Mouse (Mus musculus) C2C12 (cell line): ENCODE measurements around the gene Daam1. TPM values are rescaled to one million over a fixed set of nuclear protein-coding genes. Genes with fewer than 3 reads are reported as not detected.

Experiments
- H3K27me3 ChIP-seq: one replicate; pipeline ENCODE4 v1.6.1; 2011; ENCODE audit not compliant: control insufficient read depth, insufficient read depth, insufficient read length
- H3K36me3 ChIP-seq: one replicate; pipeline ENCODE4 v1.6.1; 2011; ENCODE audit not compliant: control insufficient read depth, insufficient read depth
- H3K4me3 ChIP-seq: one replicate; pipeline ENCODE4 v1.5.1; 2011; ENCODE audit warnings: mild to moderate bottlenecking, control low read depth; ENCODE audit not compliant: poor library complexity, insufficient read depth, severe bottlenecking
- H3K79me2 ChIP-seq: one replicate; pipeline ENCODE4 v1.6.1; 2011; ENCODE audit not compliant: control insufficient read depth, insufficient read depth
- H3K79me3 ChIP-seq: one replicate; pipeline ENCODE4 v1.6.1; 2011; ENCODE audit warnings: low read depth, control low read depth
- H3ac ChIP-seq: one replicate; pipeline ENCODE3; 2011; ENCODE audit warnings: low read depth; ENCODE audit not compliant: control insufficient read depth, insufficient read length
- CEBPB ChIP-seq: IDR thresholded peaks from one replicate; pipeline ENCODE4 v1.6.1; 2011; ENCODE audit warnings: low read depth, mild to moderate bottlenecking, control low read depth, moderate library complexity
- CTCF ChIP-seq: IDR thresholded peaks from one replicate; pipeline ENCODE4 v1.5.1; 2011; ENCODE audit not compliant: control insufficient read depth, insufficient read depth, insufficient read length
- FOSL1 ChIP-seq: IDR thresholded peaks from one replicate; pipeline ENCODE4 v1.8.0; 2011; ENCODE audit warnings: mild to moderate bottlenecking, low read length; ENCODE audit not compliant: poor library complexity, insufficient read depth, severe bottlenecking
- MAX ChIP-seq: IDR thresholded peaks from one replicate; pipeline ENCODE4 v1.6.1; 2011; ENCODE audit warnings: mild to moderate bottlenecking, control low read depth
- MYOD1 ChIP-seq: IDR thresholded peaks from one replicate; pipeline ENCODE4 v1.6.1; 2011; ENCODE audit warnings: low read depth; ENCODE audit not compliant: control insufficient read depth, insufficient read length
- MYOG ChIP-seq: IDR thresholded peaks from one replicate; pipeline ENCODE4 v1.6.1; 2011; ENCODE audit not compliant: control insufficient read depth, insufficient read length; ENCODE audit errors: extremely low read depth
- USF1 ChIP-seq: IDR thresholded peaks from one replicate; pipeline ENCODE4 v1.6.1; 2011; ENCODE audit warnings: low read depth, mild to moderate bottlenecking, control low read depth, moderate library complexity
- polyA plus RNA-seq: library from polyadenylated mRNA; unstranded; fragments of >200 nt; fragmentation: generic; extraction: Trizol; gene quantifications from one replicate; pipeline ENCODE4 v1.2.1, GENCODE M21; 2012; ENCODE audit warnings: missing spikeins

Daam1 gene
- polyA plus RNA-seq, 1 experiment, result 3.2 TPM

- no peak overlapping the region for H3ac ChIP-seq
- H3K4me3 ChIP-seq, result no peak overlapping the region
- no peaks in the 10 kb centered on the region for H3K27me3 ChIP-seq
- no peaks in the 10 kb centered on the region for H3K79me3 ChIP-seq
- H3K36me3 ChIP-seq, result no peaks in the 10 kb centered on the region
- TF ChIP-seq MYOD1 (no peak), CTCF (no peak), MAX (no peak), FOSL1 (no peak), USF1 (no peak), MYOG (no peak), CEBPB (no peak)
- H3K79me2 ChIP-seq, result no peaks in the 10 kb centered on the region
Measured at GRCm38 (mm10) chr12:72007656-72008055, 176.8 kb downstream of the Daam1 start.

- Histone ChIP-seq H3K36me3 (no peaks in the 10 kb centered on the region), H3K79me2 (no peaks in the 10 kb centered on the region), H3K4me3 (no peak overlapping the region), H3K79me3 (no peaks in the 10 kb centered on the region), H3ac (no peak overlapping the region), H3K27me3 (no peaks in the 10 kb centered on the region)
- TF ChIP-seq CTCF, result no peak
- TF ChIP-seq MAX, result no peak
- TF ChIP-seq FOSL1, result no peak
- TF ChIP-seq MYOG, result no peak
- TF ChIP-seq CEBPB, result no peak
- TF ChIP-seq USF1, result no peak
- no peak for TF ChIP-seq MYOD1
Measured at GRCm38 (mm10) chr12:72009051-72009902, 178.4 kb downstream of the Daam1 start.

DNA sequence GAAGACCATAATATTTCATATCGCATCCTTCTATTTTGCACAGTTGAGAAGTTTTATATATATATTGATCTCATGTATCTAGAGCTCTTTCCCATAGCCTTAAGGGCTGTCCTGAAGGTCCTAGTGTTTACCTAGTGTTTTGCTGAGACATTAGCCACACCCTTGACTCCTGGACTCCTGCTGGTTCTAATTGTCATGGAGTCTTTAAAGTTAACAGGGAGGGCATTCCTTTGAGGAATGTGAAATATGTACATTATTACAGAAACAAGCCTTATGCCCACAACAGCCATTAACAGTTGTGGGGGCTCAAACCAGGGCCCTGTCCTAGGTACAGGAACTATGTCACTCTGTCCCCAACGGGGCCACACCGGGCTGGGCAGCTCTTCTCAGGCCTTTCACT lies 180.5 kb downstream of the Daam1 start:
- no peak for TF ChIP-seq FOSL1
- TF ChIP-seq CTCF, result no peak
- no peak for TF ChIP-seq MYOG
- Histone ChIP-seq H3K79me2 (no peaks in the 10 kb centered on the region), H3K27me3 (no peaks in the 10 kb centered on the region), H3ac (no peak overlapping the region), H3K36me3 (no peaks in the 10 kb centered on the region), H3K4me3 (no peak overlapping the region), H3K79me3 (no peaks in the 10 kb centered on the region)

GRCm38 (mm10) chr12:72012126-72012525 lies 181.2 kb downstream of the Daam1 start:
- no peak for TF ChIP-seq MYOD1
- no peak for TF ChIP-seq MAX
- TF ChIP-seq MYOG, result no peak
- no peak for TF ChIP-seq CEBPB
- TF ChIP-seq USF1, result no peak
- no peak for TF ChIP-seq CTCF
- TF ChIP-seq FOSL1, result no peak

DNA sequence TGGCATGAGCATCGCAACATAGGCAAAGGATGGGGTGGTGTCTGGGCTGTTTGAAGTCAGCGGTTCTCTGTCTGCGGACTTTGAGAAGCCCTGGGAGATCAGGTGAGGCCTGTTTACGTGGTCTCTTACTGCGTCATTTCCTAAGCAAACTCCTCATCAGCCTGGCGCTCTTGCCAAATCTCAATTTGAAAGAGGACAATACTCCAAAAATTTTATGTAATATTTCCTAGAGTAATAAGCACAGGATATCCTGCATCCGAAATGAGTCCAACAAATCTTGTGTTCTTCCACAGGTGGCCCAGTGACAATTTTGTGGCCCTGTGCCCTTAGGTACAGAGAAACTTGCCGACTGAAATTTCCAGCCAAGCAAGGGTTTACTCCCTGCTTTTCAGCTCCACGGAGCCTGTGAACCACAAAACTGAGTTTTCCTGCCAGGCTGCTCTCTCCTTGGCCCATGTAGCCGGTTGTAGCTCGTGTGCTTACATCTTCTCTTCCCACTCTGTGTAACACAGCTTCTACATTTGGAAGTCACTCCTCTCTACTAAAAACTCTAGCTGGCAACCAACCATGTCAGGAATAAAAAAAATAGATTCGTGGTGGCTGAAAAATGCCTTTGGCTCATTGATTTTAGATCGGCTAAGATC lies 183.0 kb downstream of the Daam1 start:
- Histone ChIP-seq H3K36me3 (no peaks in the 10 kb centered on the region), H3K79me2 (no peaks in the 10 kb centered on the region), H3K27me3 (no peaks in the 10 kb centered on the region), H3ac (no peak overlapping the region), H3K4me3 (no peak overlapping the region), H3K79me3 (no peaks in the 10 kb centered on the region)
- TF ChIP-seq USF1, result no peak

More at GRCm38 (mm10) chr12:72012126-72012525, 181.2 kb downstream of the Daam1 start:
- no peak overlapping the region for H3K4me3 ChIP-seq
- H3K36me3 ChIP-seq, result no peaks in the 10 kb centered on the region
- H3K27me3 ChIP-seq, result no peaks in the 10 kb centered on the region
- H3K79me3 ChIP-seq, result no peaks in the 10 kb centered on the region
- H3ac ChIP-seq, result no peak overlapping the region
- H3K79me2 ChIP-seq, result no peaks in the 10 kb centered on the region

- H3K79me3 ChIP-seq, result no peaks in the 10 kb centered on the region
- TF ChIP-seq CTCF, result no peak
- no peak for TF ChIP-seq MYOG
- no peak for TF ChIP-seq MAX
- no peak for TF ChIP-seq CEBPB
- no peak for TF ChIP-seq MYOD1
- no peak for TF ChIP-seq FOSL1
- no peak for TF ChIP-seq USF1
- no peaks in the 10 kb centered on the region for H3K27me3 ChIP-seq
- H3K36me3 ChIP-seq, result no peaks in the 10 kb centered on the region
- no peaks in the 10 kb centered on the region for H3K79me2 ChIP-seq
- no peak overlapping the region for H3K4me3 ChIP-seq
- no peak overlapping the region for H3ac ChIP-seq
Measured at GRCm38 (mm10) chr12:72014355-72014776, 183.5 kb downstream of the Daam1 start.
